Mouse (Mus musculus) liver, embryonic 12.5 days (tissue): ENCODE data around the gene Mkln1. TPM values are rescaled to one million over a fixed set of nuclear protein-coding genes. Genes with fewer than 3 reads are reported as not detected.
A peak's percentile ranks its signal among the peaks of the same experiment; 100 is the strongest.
"Not testable (repeated sequence)": the region's sequence is repeated elsewhere in the genome, so short reads cannot be mapped to it uniquely, and the experiment has no call there.

Experiments used
- ATAC-seq: fragments of 200-750 bp; cut with Nextera tagmentation; 2 replicates; pipeline ENCODE4 v1.8.0; 2017; ENCODE audit warnings: moderate number of reproducible peaks, mild to moderate bottlenecking, moderate library complexity
- H3K27ac ChIP-seq: fragments of 300-500 bp; sonication (generic); 2 replicates; pipeline ENCODE4 v1.5.1; 2016; ENCODE audit warnings: mild to moderate bottlenecking
- H3K27me3 ChIP-seq: fragments of 300-500 bp; sonication (generic); replicated peaks from 2 replicates; pipeline ENCODE4 v1.6.1; 2016; ENCODE audit warnings: mild to moderate bottlenecking, moderate library complexity
- H3K36me3 ChIP-seq: fragments of 300-500 bp; sonication (generic); 2 replicates; pipeline ENCODE4 v1.6.1; 2016; ENCODE audit warnings: mild to moderate bottlenecking, moderate library complexity
- H3K4me1 ChIP-seq: fragments of 300-500 bp; sonication (generic); 2 replicates; pipeline ENCODE4 v1.6.1; 2016
- H3K4me2 ChIP-seq: fragments of 300-500 bp; sonication (generic); 2 replicates; pipeline ENCODE4 v1.6.1; 2016; ENCODE audit warnings: mild to moderate bottlenecking, moderate library complexity
- H3K4me3 ChIP-seq: fragments of 300-500 bp; sonication (generic); 2 replicates; pipeline ENCODE4 v1.5.1; 2016; ENCODE audit warnings: mild to moderate bottlenecking, moderate library complexity
- H3K9ac ChIP-seq: fragments of 300-500 bp; sonication (generic); 2 replicates; pipeline ENCODE4 v1.6.1; 2016; ENCODE audit warnings: mild to moderate bottlenecking, moderate library complexity
- H3K9me3 ChIP-seq: fragments of 300-500 bp; sonication (generic); replicated peaks from 2 replicates; pipeline ENCODE4 v1.6.1; 2016; ENCODE audit warnings: mild to moderate bottlenecking, moderate library complexity
- WGBS: fragments of 180-500 bp; shearing (Covaris S2); methylation state at CpG from one replicate; pipeline ENCODE4 v1.1.7; 2016; ENCODE audit not compliant: insufficient replicate concordance; 5-methylcytosine and 5-hydroxymethylcytosine counted together
- polyA plus RNA-seq: library from polyadenylated mRNA; unstranded; fragments of >200 nt; fragmentation: Nextera tagmentation; extraction: Ambion mirVana; gene quantifications from 2 replicates; pipeline ENCODE4 v1.2.1, GENCODE M21; 2016

The Mkln1 gene
- polyA plus RNA-seq, 1 experiment from 2014 or later, result 175 TPM

GRCm38 (mm10) chr6:31534705-31535104 lies 136.2 kb downstream of the Mkln1 start:
- Histone ChIP-seq H3K27me3 (no peaks in the 10 kb centered on the region), H3K27ac (no peak overlapping the region), H3K4me2 (no peak overlapping the region), H3K9me3 (no peaks in the 10 kb centered on the region), H3K4me1 (peaks cover 45% of the 10 kb centered on the region), H3K4me3 (no peak overlapping the region), H3K36me3 (peaks cover 7% of the 10 kb centered on the region; the same call in 1 of the 2 replicates), H3K9ac (no peak overlapping the region)
- ATAC-seq, result no peak
- 86% methylated on average over 5 of the region's 5 CpGs for WGBS

GRCm38 (mm10) chr6:31537193-31537592 lies 138.7 kb downstream of the Mkln1 start:
- Histone ChIP-seq H3K9me3 (no peaks in the 10 kb centered on the region), H3K27me3 (no peaks in the 10 kb centered on the region), H3K4me1 (peaks cover 54% of the 10 kb centered on the region), H3K27ac (peak overlapping the region; percentile 62), H3K9ac (no peak overlapping the region), H3K36me3 (0 out of 2 replicates have a peak, but pooled peaks cover 3% of the 10 kb centered on the region), H3K4me2 (peak overlapping the region; percentile 26; the same call in 1 of the 2 replicates), H3K4me3 (no peak overlapping the region)
- ATAC-seq, result no peak
- 34% methylated on average over 4 of the region's 4 CpGs for WGBS

GRCm38 (mm10) chr6:31538112-31538511 lies 139.6 kb downstream of the Mkln1 start:
- Histone ChIP-seq H3K9ac (no peak overlapping the region), H3K27me3 (no peaks in the 10 kb centered on the region), H3K27ac (peak overlapping the region; percentile 62), H3K4me3 (no peak overlapping the region), H3K4me1 (peaks cover 59% of the 10 kb centered on the region), H3K36me3 (peaks cover 7% of the 10 kb centered on the region; the same call in 1 of the 2 replicates), H3K4me2 (peak overlapping the region; percentile 26), H3K9me3 (no peaks in the 10 kb centered on the region)
- 26% methylated on average over 1 of the region's 1 CpGs for WGBS
- peak; percentile 75 for ATAC-seq

- H3K9ac ChIP-seq, result 0 out of 2 replicates have a peak overlapping the region, but pooled peaks have one; percentile 2
Observed at GRCm38 (mm10) chr6:31540018-31540417, 141.5 kb downstream of the Mkln1 start.

GRCm38 (mm10) chr6:31544318-31544717 lies 145.8 kb downstream of the Mkln1 start:
- 76% methylated on average over 4 of the region's 4 CpGs for WGBS
- H3K27ac ChIP-seq, result no peak overlapping the region

More at GRCm38 (mm10) chr6:31540018-31540417, 141.5 kb downstream of the Mkln1 start:
- Histone ChIP-seq H3K36me3 (peaks cover 16% of the 10 kb centered on the region; the same call in 1 of the 2 replicates), H3K4me2 (no peak overlapping the region), H3K27me3 (no peaks in the 10 kb centered on the region), H3K27ac (peak overlapping the region; percentile 5), H3K4me1 (peaks cover 69% of the 10 kb centered on the region), H3K4me3 (no peak overlapping the region), H3K9me3 (no peaks in the 10 kb centered on the region)
- WGBS, result 66% methylated on average over 6 of the region's 6 CpGs
- peak; percentile 68 for ATAC-seq

GRCm38 (mm10) chr6:31549361-31550051 lies 151.0 kb downstream of the Mkln1 start:
- no peak for ATAC-seq
- Histone ChIP-seq H3K36me3 (peaks cover 33% of the 10 kb centered on the region), H3K4me3 (no peak overlapping the region), H3K4me1 (peaks cover 57% of the 10 kb centered on the region), H3K4me2 (no peak overlapping the region), H3K9ac (no peak overlapping the region), H3K27me3 (no peaks in the 10 kb centered on the region), H3K27ac (peak overlapping the region; percentile 36; the same call in 1 of the 2 replicates), H3K9me3 (no peaks in the 10 kb centered on the region)
- WGBS, result 68% methylated on average over 5 of the region's 5 CpGs

More at GRCm38 (mm10) chr6:31544318-31544717, 145.8 kb downstream of the Mkln1 start:
- no peak overlapping the region for H3K4me2 ChIP-seq
- H3K27me3 ChIP-seq, result no peaks in the 10 kb centered on the region
- H3K9me3 ChIP-seq, result no peaks in the 10 kb centered on the region
- ATAC-seq, result no peak
- no peak overlapping the region for H3K9ac ChIP-seq
- peaks cover 58% of the 10 kb centered on the region for H3K4me1 ChIP-seq
- H3K4me3 ChIP-seq, result no peak overlapping the region
- H3K36me3 ChIP-seq, result peaks cover 24% of the 10 kb centered on the region; the same call in 1 of the 2 replicates

- peaks cover 54% of the 10 kb centered on the region for H3K4me1 ChIP-seq
- WGBS, result 85% methylated on average over 22 of the region's 22 CpGs
- ATAC-seq, result no peak
- no peak overlapping the region for H3K27ac ChIP-seq
- no peak overlapping the region for H3K4me3 ChIP-seq
- peaks cover 42% of the 10 kb centered on the region for H3K36me3 ChIP-seq
- H3K27me3 ChIP-seq, result no peaks in the 10 kb centered on the region
- no peaks in the 10 kb centered on the region for H3K9me3 ChIP-seq
- no peak overlapping the region for H3K4me2 ChIP-seq
- H3K9ac ChIP-seq, result no peak overlapping the region
Observed at GRCm38 (mm10) chr6:31550876-31551532, 152.5 kb downstream of the Mkln1 start.

GRCm38 (mm10) chr6:31556460-31557100 lies 158.0 kb downstream of the Mkln1 start:
- no peak overlapping the region for H3K27ac ChIP-seq
- H3K27me3 ChIP-seq, result no peaks in the 10 kb centered on the region
- WGBS, result 72% methylated on average over 7 of the region's 7 CpGs

GRCm38 (mm10) chr6:31560138-31560959 lies 161.8 kb downstream of the Mkln1 start:
- peaks cover 68% of the 10 kb centered on the region for H3K4me1 ChIP-seq
- 46% methylated on average over 13 of the region's 13 CpGs for WGBS

More at GRCm38 (mm10) chr6:31556460-31557100, 158.0 kb downstream of the Mkln1 start:
- Histone ChIP-seq H3K9ac (no peak overlapping the region), H3K4me2 (no peak overlapping the region), H3K4me3 (no peak overlapping the region), H3K4me1 (peaks cover 49% of the 10 kb centered on the region), H3K36me3 (peaks cover 29% of the 10 kb centered on the region), H3K9me3 (no peaks in the 10 kb centered on the region)
- no peak for ATAC-seq

GRCm38 (mm10) chr6:31561948-31562347 lies 163.4 kb downstream of the Mkln1 start:
- Histone ChIP-seq H3K27ac (peak overlapping the region; percentile 77; the same call in 1 of the 2 replicates), H3K27me3 (peaks cover 15% of the 10 kb centered on the region; the same call in 1 of the 2 replicates), H3K4me2 (peak overlapping the region; percentile 94), H3K4me1 (peaks cover 66% of the 10 kb centered on the region), H3K4me3 (peak overlapping the region; percentile 81), H3K9ac (peak overlapping the region; percentile 78)
- H3K9me3 ChIP-seq, H3K36me3 ChIP-seq, ATAC-seq: not testable (repeated sequence)
- 28% methylated on average over 3 of the region's 3 CpGs for WGBS

More at GRCm38 (mm10) chr6:31560138-31560959, 161.8 kb downstream of the Mkln1 start:
- H3K9me3 ChIP-seq, result no peaks in the 10 kb centered on the region
- ATAC-seq, result no peak
- H3K27me3 ChIP-seq, result peaks cover 12% of the 10 kb centered on the region; the same call in 1 of the 2 replicates
- H3K9ac ChIP-seq, result peak overlapping the region; percentile 24; the same call in 1 of the 2 replicates
- H3K4me3 ChIP-seq, result no peak overlapping the region
- H3K4me2 ChIP-seq, result peak overlapping the region; percentile 94
- H3K36me3 ChIP-seq, result peaks cover 8% of the 10 kb centered on the region
- H3K27ac ChIP-seq, result no peak overlapping the region
